Mouse (Mus musculus) ES-E14 (cell line): ENCODE measurements at regions not wholly inside any gene's neighbourhood (a gene's known extent, or its start where the extent isn't known, plus 50 kb on each side); places are given as distances from the start of the nearest gene placed in this dataset.

Experiments used
- DNase-seq: peaks from one replicate; pipeline ENCODE4 v3.0.0-alpha.2; 2013; ENCODE audit warnings: low read depth, low spot score
- H3K27ac ChIP-seq: 2 replicates; pipeline ENCODE4 v1.5.1; 2012; ENCODE audit warnings: low read depth, mild to moderate bottlenecking, low read length, moderate library complexity, mixed read lengths; ENCODE audit not compliant: poor library complexity, insufficient read depth, severe bottlenecking
- H3K36me3 ChIP-seq: 2 replicates; pipeline ENCODE4 v1.6.1; 2012; ENCODE audit warnings: mild to moderate bottlenecking, low read length, moderate library complexity, mixed read lengths; ENCODE audit not compliant: control insufficient read depth, poor library complexity, insufficient read depth, severe bottlenecking
- H3K4me1 ChIP-seq, 2 experiments: fragments of 150-350 bp in 1 of 2; sonication (generic) in 1 of 2; 2 replicates each; pipeline ENCODE4 v1.6.1; 2012; ENCODE audit warnings: low read length in 2 of 2, mild to moderate bottlenecking in 1 of 2, mixed read lengths in 1 of 2; ENCODE audit not compliant: control insufficient read depth in 2 of 2, insufficient read depth in 2 of 2, poor library complexity in 1 of 2
- H3K4me3 ChIP-seq, 2 experiments: fragments of 150-350 bp in 1 of 2; sonication (generic) in 1 of 2; 2 replicates each; pipeline ENCODE4 v1.5.1; 2012; ENCODE audit warnings: low read length in 2 of 2, low read depth in 1 of 2, mild to moderate bottlenecking in 1 of 2, mixed read lengths in 1 of 2; ENCODE audit not compliant: insufficient read depth in 1 of 2, poor library complexity in 1 of 2, severe bottlenecking in 1 of 2
- H3K9ac ChIP-seq: 2 replicates; pipeline ENCODE4 v1.6.1; 2012; ENCODE audit warnings: low read depth, mild to moderate bottlenecking, low read length, mixed read lengths; ENCODE audit not compliant: poor library complexity, insufficient read depth, severe bottlenecking
- H3K9me3 ChIP-seq: fragments of 150-350 bp; sonication (generic); 2 replicates; pipeline ENCODE4 v1.6.1; 2012; ENCODE audit warnings: low read depth, mild to moderate bottlenecking, low read length; ENCODE audit not compliant: control insufficient read depth, insufficient read depth
- CHD2 ChIP-seq: IDR thresholded peaks from 2 replicates; pipeline ENCODE4 v1.6.1; 2014; ENCODE audit warnings: mild to moderate bottlenecking, low read depth, low read length, inconsistent platforms
- HCFC1 ChIP-seq: IDR thresholded peaks from 2 replicates; pipeline ENCODE4 v1.6.1; 2012; ENCODE audit warnings: low read length, inconsistent platforms, borderline replicate concordance; ENCODE audit not compliant: insufficient read depth
- MAFK ChIP-seq: IDR thresholded peaks from 2 replicates; pipeline ENCODE4 v1.6.1; 2014; ENCODE audit warnings: mild to moderate bottlenecking, low read depth, low read length, inconsistent platforms; ENCODE audit not compliant: insufficient read depth
- ZC3H11A ChIP-seq: IDR thresholded peaks from 2 replicates; pipeline ENCODE4 v1.6.1; 2012; ENCODE audit warnings: low read depth, mild to moderate bottlenecking, inconsistent platforms, low read length, borderline replicate concordance
- ZNF384 ChIP-seq: IDR thresholded peaks from 2 replicates; pipeline ENCODE4 v1.6.1; 2012; ENCODE audit warnings: low read depth, low read length, inconsistent platforms
- in situ Hi-C, 2 experiments: fragments of 600-800 bp; cut with MboI; formaldehyde crosslinking; loops; one replicate each; pipeline ENCODE4 v1.15.1; 2025; ENCODE audit warnings: low sequenced_read_pairs in 2 of 2, inconsistent platforms in 1 of 2; ENCODE audit not compliant: unreplicated experiment in 2 of 2

- no peak for DNase-seq
- H3K4me3 ChIP-seq = no peak overlapping the region
- H3K9ac ChIP-seq = no peak overlapping the region
- no peaks in the 10 kb centered on the region for H3K4me1 ChIP-seq
- no peak overlapping the region for H3K27ac ChIP-seq
- TF ChIP-seq ZC3H11A = no peak
- no peak for TF ChIP-seq HCFC1
- no peak for TF ChIP-seq MAFK
- TF ChIP-seq ZNF384 = no peak
- no peak for TF ChIP-seq CHD2
- no peaks in the 10 kb centered on the region for H3K36me3 ChIP-seq
- in situ Hi-C loops = no loop called here
- H3K9me3 ChIP-seq = no peaks in the 10 kb centered on the region
These were observed 252.1 kb upstream of the Gadl1 start for GRCm38 (mm10) chr9:115656994-115657713.

GRCm38 (mm10) chr9:115658477-115658876, 250.8 kb upstream of the Gadl1 start:
- in situ Hi-C loops = no loop called here
- H3K9ac ChIP-seq = no peak overlapping the region
- no peak overlapping the region for H3K4me3 ChIP-seq
- no peak for TF ChIP-seq ZNF384
- TF ChIP-seq ZC3H11A = no peak
- no peaks in the 10 kb centered on the region for H3K9me3 ChIP-seq
- H3K27ac ChIP-seq = no peak overlapping the region
- no peak for DNase-seq
- no peaks in the 10 kb centered on the region for H3K36me3 ChIP-seq
- H3K4me1 ChIP-seq = no peaks in the 10 kb centered on the region

GRCm38 (mm10) chr9:115660371-115660770, 248.9 kb upstream of the Gadl1 start:
- Histone ChIP-seq H3K4me1 (no peaks in the 10 kb centered on the region), H3K9me3 (no peaks in the 10 kb centered on the region), H3K36me3 (no peaks in the 10 kb centered on the region), H3K27ac (no peak overlapping the region), H3K4me3 (no peak overlapping the region), H3K9ac (no peak overlapping the region)
- TF ChIP-seq ZC3H11A (no peak), MAFK (no peak), ZNF384 (no peak), HCFC1 (no peak), CHD2 (no peak)
- in situ Hi-C loops = no loop called here
- no peak for DNase-seq

GRCm38 (mm10) chr9:115661834-115662425, 247.3 kb upstream of the Gadl1 start:
- Histone ChIP-seq H3K9me3 (no peaks in the 10 kb centered on the region), H3K27ac (no peak overlapping the region), H3K9ac (no peak overlapping the region), H3K4me3 (no peak overlapping the region), H3K36me3 (no peaks in the 10 kb centered on the region), H3K4me1 (peaks cover 0 to 3% of the 10 kb centered on the region in 2 experiments; a peak in 1 of 4 replicates)
- no peak for TF ChIP-seq MAFK
- TF ChIP-seq ZNF384 = no peak
- no peak for TF ChIP-seq ZC3H11A
- TF ChIP-seq CHD2 = no peak
- TF ChIP-seq HCFC1 = no peak
- in situ Hi-C loops = no loop called here
- DNase-seq = no peak
